Mouse (Mus musculus) G1E (cell line): ENCODE results near the gene Elfn2. TPM values are rescaled to one million over a fixed set of nuclear protein-coding genes. Genes with fewer than 3 reads are reported as not detected.

ENCODE experiments used
- ATAC-seq: 2 replicates; pipeline ENCODE4 v1.8.0; 2016; ENCODE audit warnings: mild to moderate bottlenecking; ENCODE audit not compliant: insufficient number of reproducible peaks, poor library complexity, low FRiP score, severe bottlenecking; ENCODE audit errors: extremely low read depth
- DNase-seq: peaks from one replicate; pipeline ENCODE4 v3.0.0; 2012; ENCODE audit warnings: low spot score
- H3K27me3 ChIP-seq: 2 replicates; pipeline ENCODE4 v1.6.1; 2012; ENCODE audit warnings: mild to moderate bottlenecking, low read length, inconsistent platforms; ENCODE audit not compliant: insufficient read depth
- H3K36me3 ChIP-seq: replicated peaks from 2 replicates; pipeline ENCODE3; 2012; ENCODE audit warnings: mild to moderate bottlenecking, inconsistent platforms
- H3K4me1 ChIP-seq: 2 replicates; pipeline ENCODE4 v1.6.1; 2012; ENCODE audit warnings: low read depth, low read length, inconsistent platforms, mixed read lengths; ENCODE audit not compliant: insufficient read depth
- H3K4me3 ChIP-seq: 2 replicates; pipeline ENCODE4 v1.5.1; 2012; ENCODE audit warnings: low read depth, mild to moderate bottlenecking, inconsistent platforms, low read length, moderate library complexity, mixed read lengths
- H3K9me3 ChIP-seq: replicated peaks from 2 replicates; pipeline ENCODE4 v1.6.1; 2012; ENCODE audit warnings: inconsistent platforms
- CTCF ChIP-seq: IDR thresholded peaks from 2 replicates; pipeline ENCODE4 v1.5.1; 2012; ENCODE audit warnings: low read depth, low read length, inconsistent platforms, mixed read lengths
- GATA1 ChIP-seq: IDR thresholded peaks from 2 replicates; pipeline ENCODE4 v1.6.1; 2012; ENCODE audit warnings: borderline replicate concordance, low read length, inconsistent platforms, mixed read lengths
- GATA2 ChIP-seq: IDR thresholded peaks from 2 replicates; pipeline ENCODE4 v1.6.1; 2012; ENCODE audit warnings: low read depth, low read length, inconsistent platforms, borderline replicate concordance
- POLR2AphosphoS5 ChIP-seq: IDR thresholded peaks from 2 replicates; pipeline ENCODE4 v1.6.1; 2012; ENCODE audit warnings: low read depth, low read length, inconsistent platforms; ENCODE audit not compliant: insufficient replicate concordance
- TAL1 ChIP-seq: conservative IDR thresholded peaks from 2 replicates; pipeline ENCODE4 v1.6.1; 2012; ENCODE audit warnings: low read depth, low read length, inconsistent platforms, mixed read lengths
- polyA plus RNA-seq: library from polyadenylated mRNA; stranded (reverse); fragments of >175 nt; gene quantifications from 2 replicates; pipeline ENCODE4 v1.2.3, GENCODE M21; 2012
- total RNA-seq, 2 experiments: library from RNA; stranded (forward) in 1 of 2; stranded (reverse) in 1 of 2; fragments of 200-1000 nt in 1 of 2; fragments of >200 nt in 1 of 2; fragmentation: Nextera tagmentation in 1 of 2; gene quantifications; 2 replicates each; pipeline ENCODE4 v1.2.3; 2014 to 2017

Gene Elfn2
- total and polyA plus RNA-seq, 3 experiments: 0.05 TPM; not detected in 2

DNA sequence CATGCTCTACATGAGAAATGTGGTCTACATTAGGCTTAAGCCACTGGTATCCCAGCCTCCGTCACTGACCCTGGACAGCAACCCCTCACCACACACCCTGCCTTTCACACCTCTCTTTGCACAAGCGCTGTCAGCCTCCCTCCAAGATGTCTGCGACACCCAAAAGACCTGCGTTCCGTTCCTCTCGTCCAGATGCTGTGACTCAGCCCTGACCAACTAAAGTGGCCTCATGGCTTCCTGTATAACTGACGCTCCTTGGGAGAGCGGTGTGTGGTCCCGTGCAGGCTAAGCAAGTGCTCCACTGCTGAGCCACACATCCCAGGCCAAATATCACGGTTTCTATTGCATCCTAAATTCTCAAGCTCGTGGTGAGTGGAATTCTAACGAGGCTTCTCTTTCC, 22.1 kb upstream of the Elfn2 start:
- ATAC-seq: no peak
- no peaks in the 10 kb centered on the region for H3K9me3 ChIP-seq
- TF ChIP-seq GATA2: no peak
- no peak for TF ChIP-seq TAL1
- no peak for TF ChIP-seq POLR2AphosphoS5
- TF ChIP-seq CTCF: no peak
- no peak for TF ChIP-seq GATA1
- H3K36me3 ChIP-seq: no peaks in the 10 kb centered on the region
- H3K27me3 ChIP-seq: no peaks in the 10 kb centered on the region
- H3K4me3 ChIP-seq: no peak overlapping the region
- DNase-seq: no peak
- H3K4me1 ChIP-seq: no peaks in the 10 kb centered on the region

DNA sequence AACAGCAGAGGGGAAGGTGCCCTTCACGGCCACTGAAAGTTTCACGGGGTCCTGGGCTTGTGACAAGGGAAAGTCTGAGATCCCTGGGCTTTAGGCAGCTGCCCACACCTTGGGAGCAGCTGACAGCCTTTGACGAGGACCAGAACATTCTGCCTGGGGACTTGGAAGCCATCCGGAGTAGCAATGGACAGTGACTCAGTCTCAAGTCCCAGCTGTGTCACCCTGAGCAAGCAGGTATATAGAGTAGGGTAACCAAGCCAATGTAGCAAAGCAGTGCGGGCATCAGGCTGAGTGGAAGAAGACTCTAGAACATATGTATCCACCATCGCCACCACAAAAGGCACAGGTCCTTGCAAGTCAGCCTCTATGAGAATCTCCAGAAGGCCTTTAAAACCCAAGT, 18.6 kb upstream of the Elfn2 start:
- Histone ChIP-seq H3K4me1 (no peaks in the 10 kb centered on the region), H3K9me3 (no peaks in the 10 kb centered on the region), H3K4me3 (no peak overlapping the region), H3K27me3 (no peaks in the 10 kb centered on the region), H3K36me3 (no peaks in the 10 kb centered on the region)
- ATAC-seq (no peak), DNase-seq (no peak)
- TF ChIP-seq TAL1: no peak
- TF ChIP-seq CTCF: no peak
- no peak for TF ChIP-seq GATA2
- no peak for TF ChIP-seq GATA1
- TF ChIP-seq POLR2AphosphoS5: no peak

DNA sequence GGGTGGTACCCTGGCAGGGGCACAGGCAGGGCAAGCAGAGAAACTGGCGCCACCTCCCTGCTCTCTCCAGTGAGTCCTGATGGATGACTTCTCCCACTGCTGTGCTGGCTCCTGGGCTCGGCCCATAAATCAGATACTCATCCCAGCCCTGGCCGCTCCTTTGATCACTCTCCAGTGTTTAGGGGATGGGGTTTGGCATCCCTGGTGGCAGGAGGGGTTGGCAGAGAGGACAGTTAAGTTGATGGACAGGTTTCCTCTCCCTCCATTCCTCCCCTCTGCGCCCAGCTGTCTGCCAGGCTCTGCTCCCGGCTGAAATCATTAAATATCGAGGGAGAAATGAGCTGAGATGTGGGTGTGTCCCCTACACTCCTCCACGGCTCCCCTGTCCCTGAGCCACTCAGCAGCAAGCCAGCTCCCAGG, 18.1 kb upstream of the Elfn2 start:
- Histone ChIP-seq H3K36me3 (no peaks in the 10 kb centered on the region), H3K27me3 (no peaks in the 10 kb centered on the region)
- no peak for ATAC-seq

DNA sequence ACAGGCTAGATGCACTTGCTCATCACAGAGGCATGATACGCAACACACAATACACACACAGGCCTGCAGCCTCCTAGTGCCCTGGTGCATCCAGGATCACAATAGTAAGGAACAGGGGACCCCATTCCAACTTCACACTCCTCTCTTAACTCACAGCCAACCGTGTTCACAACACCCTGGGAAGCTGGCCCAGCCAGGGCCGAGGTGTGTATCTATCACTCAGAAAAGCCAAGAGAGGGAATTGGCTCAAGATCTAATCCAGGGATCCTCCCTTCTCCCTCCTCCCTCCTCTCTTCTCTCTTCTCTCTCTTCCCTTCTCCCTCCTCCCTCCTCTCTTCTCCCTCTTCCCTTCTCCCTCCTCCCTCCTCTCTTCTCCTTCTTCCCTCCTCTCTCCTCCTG, 17.6 kb upstream of the Elfn2 start:
- ATAC-seq (no peak), DNase-seq (no peak)
- H3K9me3 ChIP-seq: no peaks in the 10 kb centered on the region
- H3K27me3 ChIP-seq: no peaks in the 10 kb centered on the region
- no peaks in the 10 kb centered on the region for H3K4me1 ChIP-seq
- TF ChIP-seq CTCF: no peak
- no peak for TF ChIP-seq GATA2
- no peak for TF ChIP-seq POLR2AphosphoS5
- no peak for TF ChIP-seq TAL1
- no peak for TF ChIP-seq GATA1
- H3K36me3 ChIP-seq: no peaks in the 10 kb centered on the region
- no peak overlapping the region for H3K4me3 ChIP-seq

More for the DNA sequence above, 18.1 kb upstream of the Elfn2 start:
- DNase-seq: no peak
- H3K4me3 ChIP-seq: no peak overlapping the region
- no peaks in the 10 kb centered on the region for H3K9me3 ChIP-seq
- TF ChIP-seq POLR2AphosphoS5 (no peak), GATA2 (no peak), CTCF (no peak), TAL1 (no peak), GATA1 (no peak)
- H3K4me1 ChIP-seq: no peaks in the 10 kb centered on the region

DNA sequence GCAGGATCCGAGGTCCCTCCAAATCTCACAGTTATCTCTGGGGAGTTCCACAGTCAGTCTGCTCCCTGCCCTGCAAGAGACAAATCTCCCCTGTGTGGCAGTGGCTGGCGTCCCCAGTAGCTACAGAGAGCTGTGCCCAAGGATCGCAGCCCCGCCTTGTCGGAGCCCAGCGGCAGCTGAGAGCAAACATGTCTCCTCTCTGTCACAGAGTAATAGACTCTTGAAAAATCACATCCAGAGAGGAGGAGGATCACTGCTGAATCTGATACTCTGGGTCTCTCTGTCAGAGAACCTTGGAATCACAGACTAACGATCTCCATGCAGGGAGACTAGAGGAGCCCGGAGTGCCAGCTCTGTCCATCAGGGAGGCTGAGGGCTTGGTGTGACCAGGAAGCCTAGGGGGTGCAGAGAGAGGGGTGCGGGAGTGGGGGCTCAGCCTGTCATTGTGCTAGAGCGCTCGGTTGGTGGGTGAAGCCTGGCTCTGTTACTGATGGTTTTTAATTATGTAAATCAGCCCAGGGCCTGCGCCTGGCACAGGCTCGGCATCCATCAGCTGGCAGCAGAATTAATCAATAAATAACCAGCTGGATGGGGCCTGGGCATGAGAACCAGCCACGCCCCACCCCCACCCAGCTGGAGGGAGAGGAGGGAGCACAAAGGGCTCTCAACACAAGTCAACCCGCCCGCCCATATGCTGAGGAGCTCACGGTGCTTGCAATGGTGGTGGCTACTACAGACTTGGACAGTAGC, 17.0 kb upstream of the Elfn2 start:
- DNase-seq (no peak), ATAC-seq (no peak)
- no peak overlapping the region for H3K4me3 ChIP-seq
- H3K9me3 ChIP-seq: no peaks in the 10 kb centered on the region
- H3K4me1 ChIP-seq: no peaks in the 10 kb centered on the region
- no peaks in the 10 kb centered on the region for H3K36me3 ChIP-seq
- TF ChIP-seq TAL1 (no peak), POLR2AphosphoS5 (no peak), GATA2 (no peak)
- H3K27me3 ChIP-seq: no peaks in the 10 kb centered on the region

DNA sequence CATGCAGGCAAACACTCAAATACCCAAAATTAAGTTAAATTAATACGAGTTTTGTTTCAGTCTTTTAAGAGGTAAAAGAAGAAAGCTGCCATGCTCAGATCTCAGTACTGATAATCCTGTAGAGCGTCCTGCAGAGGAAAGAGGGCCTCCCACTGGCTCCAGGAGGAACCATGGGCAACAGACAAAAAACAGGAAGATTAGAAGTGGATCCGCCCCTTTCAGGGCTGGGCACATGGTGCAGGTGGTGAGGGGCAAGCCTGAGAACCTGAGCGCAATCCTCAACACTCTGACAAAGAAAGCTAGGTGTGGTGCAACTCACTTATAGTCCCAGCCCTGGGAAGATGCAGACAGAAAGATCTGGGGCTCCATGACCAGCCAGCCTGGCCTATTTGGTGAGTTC, 13.3 kb upstream of the Elfn2 start:
- H3K4me1 ChIP-seq: no peaks in the 10 kb centered on the region
- H3K9me3 ChIP-seq: no peaks in the 10 kb centered on the region
- TF ChIP-seq POLR2AphosphoS5 (no peak), CTCF (no peak), GATA1 (no peak), GATA2 (no peak), TAL1 (no peak)
- DNase-seq (no peak), ATAC-seq (no peak)
- H3K4me3 ChIP-seq: no peak overlapping the region
- no peaks in the 10 kb centered on the region for H3K36me3 ChIP-seq
- H3K27me3 ChIP-seq: no peaks in the 10 kb centered on the region
